Mouse (Mus musculus) cerebellum, postnatal 4 days (tissue): ENCODE measurements at regions not wholly inside any gene's neighbourhood (a gene's known extent, or its start where the extent isn't known, plus 50 kb on each side); places are given as distances from the start of the nearest gene placed in this dataset.

ENCODE experiments used
- DNase-seq, 2 experiments: peaks; one replicate each; pipeline ENCODE4 v3.0.0; 2022; ENCODE audit warnings: low spot score in 2 of 2, mixed read lengths in 1 of 2

- DNase-seq: peak in 1 of 2 experiments; percentile 16
Measured at GRCm38 (mm10) chr14:118318524-118318923, 51.8 kb downstream of the Gm9376 start.

GRCm38 (mm10) chr14:118320101-118320500 is 53.3 kb downstream of the Gm9376 start:
- DNase-seq: no peak

- no peak for DNase-seq
Measured at GRCm38 (mm10) chr14:118321083-118321482, 54.3 kb downstream of the Gm9376 start.

- no peak for DNase-seq
Measured at GRCm38 (mm10) chr14:118322003-118322821, 55.5 kb downstream of the Gm9376 start.

GRCm38 (mm10) chr14:118322865-118323264 is 56.1 kb downstream of the Gm9376 start:
- DNase-seq: no peak

- DNase-seq: no peak
Measured at GRCm38 (mm10) chr14:118338071-118338470, 71.3 kb downstream of the Gm9376 start.

GRCm38 (mm10) chr14:118362931-118363330 is 96.2 kb downstream of the Gm9376 start:
- DNase-seq: no peak

- DNase-seq: no peak
Measured at GRCm38 (mm10) chr14:118363391-118363821, 96.6 kb downstream of the Gm9376 start.

GRCm38 (mm10) chr14:118366522-118366921 is 99.8 kb downstream of the Gm9376 start:
- no peak for DNase-seq

GRCm38 (mm10) chr14:118368619-118369431 is 102.1 kb downstream of the Gm9376 start:
- no peak for DNase-seq

GRCm38 (mm10) chr14:118371336-118371735 is 104.6 kb downstream of the Gm9376 start:
- no peak for DNase-seq

GRCm38 (mm10) chr14:118374819-118375520 is 108.2 kb downstream of the Gm9376 start:
- DNase-seq: no peak

GRCm38 (mm10) chr14:118375641-118376040 is 108.9 kb downstream of the Gm9376 start:
- no peak for DNase-seq

GRCm38 (mm10) chr14:118379624-118380023 is 112.9 kb downstream of the Gm9376 start:
- DNase-seq: no peak

GRCm38 (mm10) chr14:118385529-118385932 is 118.8 kb downstream of the Gm9376 start:
- no peak for DNase-seq

GRCm38 (mm10) chr14:118388061-118388460 is 121.3 kb downstream of the Gm9376 start:
- DNase-seq: peak in 1 of 2 experiments; percentile 16

GRCm38 (mm10) chr14:118390790-118391189 is 124.0 kb downstream of the Gm9376 start:
- no peak for DNase-seq

- DNase-seq: no peak
Measured at GRCm38 (mm10) chr14:118391561-118391960, 124.8 kb downstream of the Gm9376 start.

- DNase-seq: no peak
Measured at GRCm38 (mm10) chr14:118393676-118394075, 126.9 kb downstream of the Gm9376 start.

- DNase-seq: no peak
Measured at GRCm38 (mm10) chr14:118414275-118414674, 147.5 kb downstream of the Gm9376 start.

- no peak for DNase-seq
Measured at GRCm38 (mm10) chr14:118416163-118416562, 149.4 kb downstream of the Gm9376 start.
